Mouse (Mus musculus) heart, embryonic 13.5 days (tissue): ENCODE data around the gene Kalrn. TPM values are rescaled to one million over a fixed set of nuclear protein-coding genes. Genes with fewer than 3 reads are reported as not detected.

Experiments
- ATAC-seq: fragments of 200-750 bp; cut with Nextera tagmentation; 2 replicates; pipeline ENCODE4 v1.8.0; 2017; ENCODE audit warnings: moderate TSS enrichment; ENCODE audit not compliant: insufficient number of reproducible peaks, low FRiP score, low TSS enrichment; ENCODE audit errors: extremely low read depth
- H3K27ac ChIP-seq: fragments of 300-500 bp; sonication (generic); replicated peaks from 2 replicates; pipeline ENCODE4 v1.5.1; 2015; ENCODE audit warnings: moderate library complexity, mild to moderate bottlenecking, inconsistent platforms
- H3K27me3 ChIP-seq: fragments of 300-500 bp; sonication (generic); replicated peaks from 2 replicates; pipeline ENCODE4 v1.6.1; 2015; ENCODE audit warnings: mild to moderate bottlenecking, inconsistent platforms
- H3K36me3 ChIP-seq: fragments of 300-500 bp; sonication (generic); 2 replicates; pipeline ENCODE4 v1.6.1; 2015; ENCODE audit warnings: mild to moderate bottlenecking, inconsistent platforms
- H3K4me1 ChIP-seq: fragments of 300-500 bp; sonication (generic); 2 replicates; pipeline ENCODE4 v1.6.1; 2015; ENCODE audit warnings: inconsistent platforms
- H3K4me2 ChIP-seq: fragments of 300-500 bp; sonication (generic); 2 replicates; pipeline ENCODE4 v1.6.1; 2015; ENCODE audit warnings: inconsistent platforms, mild to moderate bottlenecking, moderate library complexity
- H3K4me3 ChIP-seq: fragments of 300-500 bp; sonication (generic); 2 replicates; pipeline ENCODE4 v1.5.1; 2015; ENCODE audit warnings: moderate library complexity, mild to moderate bottlenecking, inconsistent platforms
- H3K9ac ChIP-seq: fragments of 300-500 bp; sonication (generic); 2 replicates; pipeline ENCODE4 v1.6.1; 2015; ENCODE audit warnings: inconsistent platforms, mild to moderate bottlenecking, moderate library complexity
- H3K9me3 ChIP-seq: fragments of 300-500 bp; sonication (generic); 2 replicates; pipeline ENCODE4 v1.6.1; 2016; ENCODE audit warnings: inconsistent platforms
- WGBS: fragments of 180-500 bp; shearing (Covaris S2); methylation state at CpG from one replicate; pipeline ENCODE4 v1.1.7; 2015; ENCODE audit warnings: mixed read lengths; 5-methylcytosine and 5-hydroxymethylcytosine counted together
- polyA plus RNA-seq: library from polyadenylated mRNA; unstranded; fragments of >200 nt; fragmentation: Nextera tagmentation; extraction: Ambion mirVana; gene quantifications from 2 replicates; pipeline ENCODE4 v1.2.1, GENCODE M21; 2015

The Kalrn gene
- polyA plus RNA-seq, 1 experiment from 2014 or later = 28.1 TPM

DNA sequence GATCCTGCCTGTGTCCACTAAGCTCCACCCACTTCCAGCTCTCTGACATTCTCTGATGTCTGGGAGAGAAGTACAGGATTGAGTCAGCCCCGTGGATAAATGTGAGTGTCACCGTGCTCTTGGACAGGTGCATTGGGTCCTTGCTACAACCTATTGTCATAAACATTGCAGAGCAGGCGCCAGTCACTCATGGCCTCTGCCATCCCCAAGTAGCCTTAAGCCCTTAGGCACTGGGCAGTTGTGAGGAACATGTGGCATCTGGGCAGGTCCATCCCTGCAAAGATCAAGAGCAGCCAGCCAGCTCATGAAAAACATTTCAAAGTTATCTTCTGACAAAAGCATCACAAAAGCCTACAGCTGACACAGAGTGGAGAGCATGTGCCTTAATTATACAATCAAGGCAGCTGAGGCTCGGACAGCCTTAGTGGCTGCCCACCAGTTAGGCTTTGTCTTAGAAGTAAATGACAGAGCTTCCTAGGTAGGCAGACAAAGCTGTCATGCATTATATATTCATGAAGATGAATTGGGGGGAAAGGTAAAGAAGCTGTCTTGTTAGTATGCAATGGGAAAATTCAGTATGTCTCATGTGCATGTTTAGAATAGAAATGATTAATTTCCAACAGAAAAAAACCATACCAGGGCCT, 319.2 kb downstream of the Kalrn start:
- H3K4me1 ChIP-seq = peaks cover 44% of the 10 kb centered on the region
- peaks cover 82% of the 10 kb centered on the region for H3K36me3 ChIP-seq
- WGBS = 59% methylated on average over 4 of the region's 4 CpGs
- ATAC-seq = no peak
- H3K9me3 ChIP-seq = no peaks in the 10 kb centered on the region
- H3K9ac ChIP-seq = 0 out of 2 replicates have a peak overlapping the region, but pooled peaks have one; percentile 14
- no peaks in the 10 kb centered on the region for H3K27me3 ChIP-seq
- no peak overlapping the region for H3K4me2 ChIP-seq
- H3K4me3 ChIP-seq = no peak overlapping the region
- H3K27ac ChIP-seq = peak overlapping the region; percentile 50

DNA sequence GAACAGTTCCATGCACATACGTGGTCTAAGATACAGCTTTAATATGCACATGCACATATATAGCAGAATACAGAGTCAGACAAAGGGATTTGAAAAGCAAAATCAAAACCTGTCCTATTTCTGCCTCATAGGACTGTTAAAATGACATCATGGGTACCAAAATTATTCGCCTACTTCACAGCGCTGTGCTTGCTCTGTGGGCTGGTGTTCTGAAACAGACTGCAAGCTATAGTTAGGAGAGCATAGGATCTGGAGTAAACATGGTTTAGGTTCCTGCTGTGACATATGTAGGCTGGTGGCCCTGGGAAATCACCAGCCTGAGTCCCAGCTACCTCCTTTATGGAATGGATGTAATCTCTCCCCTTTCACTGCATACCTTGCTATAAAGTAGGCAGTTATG, 320.7 kb downstream of the Kalrn start:
- H3K4me3 ChIP-seq = no peak overlapping the region
- WGBS = 90% methylated on average over 3 of the region's 3 CpGs
- no peak for ATAC-seq
- no peak overlapping the region for H3K27ac ChIP-seq
- H3K36me3 ChIP-seq = peaks cover 83% of the 10 kb centered on the region
- no peak overlapping the region for H3K4me2 ChIP-seq
- no peak overlapping the region for H3K9ac ChIP-seq
- peaks cover 40% of the 10 kb centered on the region for H3K4me1 ChIP-seq
- H3K9me3 ChIP-seq = no peaks in the 10 kb centered on the region
- no peaks in the 10 kb centered on the region for H3K27me3 ChIP-seq

GRCm38 (mm10) chr16:34248256-34248655, 325.1 kb downstream of the Kalrn start:
- Histone ChIP-seq H3K4me1 (peaks cover 4% of the 10 kb centered on the region; the same call in 1 of the 2 replicates), H3K36me3 (peaks cover 79% of the 10 kb centered on the region), H3K9ac (no peak overlapping the region), H3K9me3 (no peaks in the 10 kb centered on the region), H3K27ac (0 out of 2 replicates have a peak overlapping the region, but pooled peaks have one; percentile 15), H3K4me3 (no peak overlapping the region), H3K27me3 (no peaks in the 10 kb centered on the region), H3K4me2 (no peak overlapping the region)
- no peak for ATAC-seq
- 59% methylated on average over 4 of the region's 4 CpGs for WGBS

DNA sequence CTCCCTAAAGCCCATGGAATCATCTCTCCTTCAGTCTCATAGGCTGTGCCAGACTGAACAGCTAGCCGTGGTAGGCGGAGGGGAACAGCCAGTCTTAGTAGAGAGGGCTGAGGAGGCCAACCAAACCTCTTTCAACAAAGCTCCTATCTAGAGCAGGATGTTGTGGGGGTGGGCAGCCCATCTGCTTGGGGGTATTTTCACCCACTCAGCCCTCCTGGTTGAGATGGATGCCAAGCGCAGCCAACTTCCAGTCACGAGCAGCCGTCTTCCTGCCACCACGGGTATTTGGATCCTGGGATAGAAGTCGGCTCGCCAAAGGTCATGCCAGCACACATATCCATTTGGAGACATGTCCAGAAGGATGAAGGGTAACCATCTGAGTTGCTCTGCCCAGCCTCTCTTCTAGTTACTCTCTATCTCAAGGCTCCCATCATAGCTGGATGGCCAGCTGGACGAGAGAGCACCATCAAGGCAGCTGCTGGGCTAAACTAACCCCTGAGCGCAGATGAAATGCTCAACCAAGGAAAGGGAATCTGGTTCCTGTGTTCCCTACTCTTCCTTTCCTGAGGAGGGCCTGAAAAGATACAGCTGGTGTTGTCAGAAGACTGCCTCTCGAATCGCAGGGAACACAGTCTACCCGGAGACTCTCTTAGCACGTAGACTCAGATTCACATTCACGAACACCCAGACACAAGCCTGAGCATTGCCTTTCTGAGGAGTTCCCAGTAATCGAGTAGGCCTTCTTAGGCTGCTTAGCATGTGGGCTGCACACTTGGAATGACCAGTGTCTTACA, 331.2 kb downstream of the Kalrn start:
- Histone ChIP-seq H3K27me3 (no peaks in the 10 kb centered on the region), H3K36me3 (peaks cover 79% of the 10 kb centered on the region), H3K9ac (no peak overlapping the region), H3K4me1 (peaks cover 10% of the 10 kb centered on the region), H3K4me2 (no peak overlapping the region), H3K9me3 (no peaks in the 10 kb centered on the region), H3K4me3 (no peak overlapping the region), H3K27ac (no peak overlapping the region)
- ATAC-seq = no peak
- 82% methylated on average over 16 of the region's 16 CpGs for WGBS

DNA sequence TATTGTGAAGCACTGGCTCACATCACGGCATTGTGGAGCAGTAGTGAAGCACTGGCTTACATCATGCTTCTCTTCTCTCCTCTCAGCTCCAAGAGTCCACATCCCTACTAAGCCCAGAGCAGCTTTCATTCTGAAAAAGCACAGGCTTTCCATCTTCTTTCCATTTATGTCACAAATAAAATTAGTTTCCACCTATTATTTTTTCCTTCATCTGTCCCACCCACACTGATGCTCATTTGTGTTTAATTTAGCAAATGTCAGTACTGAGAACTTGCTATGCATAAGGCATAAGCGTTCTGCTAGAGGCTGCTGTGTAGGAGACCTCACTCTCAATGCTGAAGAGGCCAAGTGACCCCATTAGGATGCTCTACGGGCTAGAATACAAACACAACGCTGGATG, 333.7 kb downstream of the Kalrn start:
- Histone ChIP-seq H3K27ac (no peak overlapping the region), H3K27me3 (no peaks in the 10 kb centered on the region), H3K4me3 (no peak overlapping the region), H3K4me1 (peaks cover 25% of the 10 kb centered on the region), H3K4me2 (no peak overlapping the region), H3K36me3 (peaks cover 76% of the 10 kb centered on the region), H3K9me3 (no peaks in the 10 kb centered on the region), H3K9ac (no peak overlapping the region)
- no peak for ATAC-seq
- 74% methylated on average over 4 of the region's 4 CpGs for WGBS

DNA sequence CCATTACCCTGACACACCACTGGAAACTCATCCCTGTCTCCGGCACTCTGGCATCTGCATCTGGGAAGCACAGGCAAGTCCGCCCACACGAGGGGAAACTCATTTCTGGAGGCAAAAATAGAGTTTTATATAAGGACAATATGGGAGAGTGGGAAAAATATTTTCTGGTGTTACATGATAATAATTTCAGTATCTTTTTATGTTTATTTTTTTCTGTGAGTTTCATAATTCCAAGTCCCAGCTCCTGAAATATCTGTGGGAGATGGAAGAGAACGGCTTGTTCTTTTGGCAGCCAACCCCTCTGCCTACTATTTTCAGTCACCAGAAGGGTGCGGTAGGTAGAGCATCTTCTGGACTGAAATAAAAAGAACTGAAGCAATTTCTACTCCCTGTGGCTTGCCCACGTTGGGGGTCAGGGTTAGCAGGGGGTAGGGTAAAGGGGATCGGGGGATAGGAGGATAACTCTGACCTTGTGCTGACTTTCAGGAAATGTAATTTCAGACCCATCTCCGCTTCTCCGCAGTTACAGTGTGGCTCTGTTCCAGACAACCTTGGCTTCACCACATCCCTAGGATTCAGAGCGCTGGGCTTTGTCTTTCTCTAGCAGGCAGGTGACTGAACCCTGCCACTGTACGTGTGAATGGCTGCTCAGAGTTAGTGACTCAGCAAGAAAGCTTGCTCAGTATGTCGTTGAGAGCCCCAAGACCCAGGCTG, 336.3 kb downstream of the Kalrn start:
- peaks cover 78% of the 10 kb centered on the region for H3K36me3 ChIP-seq
- WGBS = 54% methylated on average over 12 of the region's 12 CpGs

GRCm38 (mm10) chr16:34235086-34235485, 338.2 kb downstream of the Kalrn start:
- Histone ChIP-seq H3K4me3 (no peak overlapping the region), H3K9ac (no peak overlapping the region), H3K27ac (no peak overlapping the region), H3K4me2 (no peak overlapping the region), H3K27me3 (no peaks in the 10 kb centered on the region), H3K9me3 (no peaks in the 10 kb centered on the region), H3K36me3 (peaks cover 65% of the 10 kb centered on the region), H3K4me1 (peaks cover 43% of the 10 kb centered on the region)
- no peak for ATAC-seq
- WGBS = 72% methylated on average over 11 of the region's 11 CpGs

More for the DNA sequence above, 336.3 kb downstream of the Kalrn start:
- no peak for ATAC-seq
- H3K9me3 ChIP-seq = no peaks in the 10 kb centered on the region
- no peak overlapping the region for H3K4me2 ChIP-seq
- H3K27ac ChIP-seq = peak overlapping the region; percentile 45; the same call in 1 of the 2 replicates
- H3K4me3 ChIP-seq = no peak overlapping the region
- no peaks in the 10 kb centered on the region for H3K27me3 ChIP-seq
- peaks cover 25% of the 10 kb centered on the region for H3K4me1 ChIP-seq
- H3K9ac ChIP-seq = no peak overlapping the region

GRCm38 (mm10) chr16:34231952-34232351, 341.4 kb downstream of the Kalrn start:
- Histone ChIP-seq H3K27me3 (no peaks in the 10 kb centered on the region), H3K27ac (no peak overlapping the region), H3K9ac (no peak overlapping the region), H3K4me1 (peaks cover 52% of the 10 kb centered on the region), H3K4me3 (no peak overlapping the region), H3K4me2 (no peak overlapping the region), H3K9me3 (no peaks in the 10 kb centered on the region), H3K36me3 (peaks cover 44% of the 10 kb centered on the region)
- ATAC-seq = no peak
- 53% methylated on average over 5 of the region's 5 CpGs for WGBS

- no peak overlapping the region for H3K9ac ChIP-seq
- 14% methylated on average over 2 of the region's 2 CpGs for WGBS
These were observed 342.2 kb downstream of the Kalrn start for GRCm38 (mm10) chr16:34231146-34231545.

GRCm38 (mm10) chr16:34229350-34229749, 344.0 kb downstream of the Kalrn start:
- Histone ChIP-seq H3K27me3 (no peaks in the 10 kb centered on the region), H3K27ac (peak overlapping the region; percentile 86), H3K4me2 (no peak overlapping the region), H3K4me1 (peaks cover 39% of the 10 kb centered on the region), H3K9me3 (no peaks in the 10 kb centered on the region), H3K9ac (no peak overlapping the region), H3K4me3 (no peak overlapping the region), H3K36me3 (peaks cover 54% of the 10 kb centered on the region)
- 56% methylated on average over 8 of the region's 8 CpGs for WGBS
- no peak for ATAC-seq

More at GRCm38 (mm10) chr16:34231146-34231545, 342.2 kb downstream of the Kalrn start:
- Histone ChIP-seq H3K27me3 (no peaks in the 10 kb centered on the region), H3K4me3 (no peak overlapping the region), H3K4me1 (peaks cover 44% of the 10 kb centered on the region), H3K27ac (no peak overlapping the region), H3K36me3 (peaks cover 46% of the 10 kb centered on the region), H3K4me2 (no peak overlapping the region), H3K9me3 (no peaks in the 10 kb centered on the region)
- no peak for ATAC-seq

GRCm38 (mm10) chr16:34228661-34229060, 344.7 kb downstream of the Kalrn start:
- Histone ChIP-seq H3K27ac (peak overlapping the region; percentile 86), H3K36me3 (peaks cover 53% of the 10 kb centered on the region), H3K9me3 (no peaks in the 10 kb centered on the region), H3K4me1 (peaks cover 39% of the 10 kb centered on the region), H3K4me3 (no peak overlapping the region), H3K9ac (0 out of 2 replicates have a peak overlapping the region, but pooled peaks have one; percentile 8), H3K27me3 (no peaks in the 10 kb centered on the region), H3K4me2 (peak overlapping the region; percentile 7; the same call in 1 of the 2 replicates)
- no peak for ATAC-seq
- 29% methylated on average over 5 of the region's 5 CpGs for WGBS
